Mouse (Mus musculus) hindbrain, embryonic 12.5 days (tissue): Measurements from ENCODE around the gene Cd207. TPM values are rescaled to one million over a fixed set of nuclear protein-coding genes. Genes with fewer than 3 reads are reported as not detected.

ENCODE experiments used
- ATAC-seq: fragments of 200-750 bp; cut with Nextera tagmentation; 2 replicates; pipeline ENCODE4 v1.8.0; 2017; ENCODE audit warnings: moderate TSS enrichment; ENCODE audit not compliant: low FRiP score
- H3K27ac ChIP-seq: fragments of 300-500 bp; sonication (generic); 2 replicates; pipeline ENCODE4 v1.5.1; 2016; ENCODE audit warnings: mild to moderate bottlenecking
- H3K27me3 ChIP-seq: fragments of 300-500 bp; sonication (generic); 2 replicates; pipeline ENCODE4 v1.6.1; 2016; ENCODE audit warnings: mild to moderate bottlenecking
- H3K36me3 ChIP-seq: fragments of 300-500 bp; sonication (generic); 2 replicates; pipeline ENCODE4 v1.6.1; 2016; ENCODE audit warnings: mild to moderate bottlenecking
- H3K4me1 ChIP-seq: fragments of 300-500 bp; sonication (generic); 2 replicates; pipeline ENCODE4 v1.6.1; 2016
- H3K4me2 ChIP-seq: fragments of 300-500 bp; sonication (generic); replicated peaks from 2 replicates; pipeline ENCODE4 v1.6.1; 2016; ENCODE audit warnings: mild to moderate bottlenecking
- H3K4me3 ChIP-seq: fragments of 300-500 bp; sonication (generic); 2 replicates; pipeline ENCODE4 v1.5.1; 2016; ENCODE audit warnings: mild to moderate bottlenecking
- H3K9ac ChIP-seq: fragments of 300-500 bp; sonication (generic); 2 replicates; pipeline ENCODE4 v1.6.1; 2016; ENCODE audit warnings: mild to moderate bottlenecking, moderate library complexity
- H3K9me3 ChIP-seq: fragments of 300-500 bp; sonication (generic); replicated peaks from 2 replicates; pipeline ENCODE4 v1.6.1; 2016; ENCODE audit warnings: mild to moderate bottlenecking
- WGBS: fragments of 180-500 bp; shearing (Covaris S2); methylation state at CpG from one replicate; pipeline ENCODE4 v1.1.7; 2016; 5-methylcytosine and 5-hydroxymethylcytosine counted together
- polyA plus RNA-seq: library from polyadenylated mRNA; unstranded; fragments of >200 nt; fragmentation: Nextera tagmentation; extraction: Ambion mirVana; gene quantifications from 2 replicates; pipeline ENCODE4 v1.2.1, GENCODE M21; 2016

Gene Cd207
- not detected in 2 replicates for polyA plus RNA-seq

DNA sequence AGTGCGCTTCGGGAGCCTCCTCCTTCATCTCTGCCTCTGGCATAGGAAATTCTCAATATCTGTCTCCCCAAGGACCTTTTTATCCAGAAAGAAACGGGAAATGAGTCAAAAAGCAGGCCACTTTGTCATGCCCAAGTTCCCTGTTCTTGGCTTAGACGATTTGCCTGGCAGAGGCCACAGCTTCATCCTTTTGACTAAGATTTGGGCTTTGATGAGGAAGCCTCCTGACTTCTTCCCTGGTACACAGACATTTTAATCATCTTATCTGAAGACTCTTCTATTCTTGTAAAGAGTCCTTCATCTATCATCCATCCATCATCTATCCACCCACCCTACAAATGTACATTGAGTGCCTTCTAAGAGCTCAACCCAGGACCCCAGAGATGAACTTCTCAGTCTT is at the start of gene Cd207:
Gene Cd207 (minus strand): TSS at position 101 of the 400 bp plus-strand sequence.
- Histone ChIP-seq H3K4me2 (no peak within 1 kb of the TSS), H3K36me3 (no peaks in the 10 kb centered on the region), H3K4me1 (no peaks in the 10 kb centered on the region), H3K9me3 (no peaks in the 10 kb centered on the region), H3K9ac (no peak within 1 kb of the TSS), H3K27me3 (peaks cover 9% of the 10 kb centered on the region), H3K4me3 (no peak within 1 kb of the TSS), H3K27ac (no peak within 1 kb of the TSS)
- ATAC-seq = no peak
- 77% methylated on average over 4 of the region's 4 CpGs for WGBS

DNA sequence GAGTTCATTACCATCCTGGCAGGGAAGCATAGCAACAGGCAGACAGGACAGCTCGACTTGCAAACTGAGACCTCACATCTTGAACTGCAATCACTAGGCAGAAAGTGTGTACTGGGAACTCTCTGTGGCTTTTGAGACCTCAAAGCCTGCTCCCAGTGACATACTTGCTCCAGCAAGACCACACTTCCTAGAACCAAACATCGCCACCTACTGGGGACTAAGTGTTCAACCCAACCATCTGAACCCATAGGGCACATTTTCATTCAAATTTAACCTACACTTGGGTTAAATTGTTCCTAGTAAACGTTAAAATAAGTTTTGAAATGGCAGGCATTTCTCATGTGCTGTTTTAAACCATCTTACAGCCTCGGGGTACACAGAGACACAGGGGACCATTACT is 49.5 kb upstream of the Cd207 start:
- 41% methylated on average over 4 of the region's 4 CpGs for WGBS
- peaks cover 45% of the 10 kb centered on the region for H3K27me3 ChIP-seq

DNA sequence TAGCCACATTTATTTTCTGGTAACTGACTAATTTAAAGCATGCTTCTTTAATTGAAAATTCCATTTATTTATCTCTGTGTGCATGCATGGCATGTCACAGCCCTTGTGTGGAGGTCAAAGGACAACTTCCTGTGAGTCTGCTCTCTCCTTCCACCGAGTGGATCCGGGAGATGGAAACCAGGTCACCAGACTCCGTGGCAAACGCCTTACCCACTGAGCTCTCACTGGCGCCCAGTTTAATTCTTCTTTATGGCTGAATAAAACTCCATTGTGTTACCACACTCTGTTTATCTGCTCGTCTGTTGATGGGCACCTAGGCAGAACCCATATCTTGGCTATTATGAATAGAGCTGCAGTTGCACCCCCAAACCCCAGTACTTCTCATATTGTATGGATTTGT is 44.9 kb upstream of the Cd207 start:
- no peak overlapping the region for H3K4me2 ChIP-seq
- H3K4me1 ChIP-seq = no peaks in the 10 kb centered on the region
- no peak overlapping the region for H3K4me3 ChIP-seq
- no peak overlapping the region for H3K27ac ChIP-seq
- WGBS = 30% methylated on average over 6 of the region's 6 CpGs
- peaks cover 74% of the 10 kb centered on the region for H3K27me3 ChIP-seq
- ATAC-seq = no peak
- H3K9ac ChIP-seq = no peak overlapping the region
- no peaks in the 10 kb centered on the region for H3K36me3 ChIP-seq
- H3K9me3 ChIP-seq = no peaks in the 10 kb centered on the region

More for the DNA sequence above, 49.5 kb upstream of the Cd207 start:
- H3K4me1 ChIP-seq = no peaks in the 10 kb centered on the region
- H3K36me3 ChIP-seq = no peaks in the 10 kb centered on the region
- H3K27ac ChIP-seq = no peak overlapping the region
- H3K9ac ChIP-seq = no peak overlapping the region
- no peak for ATAC-seq
- H3K4me2 ChIP-seq = no peak overlapping the region
- H3K9me3 ChIP-seq = no peaks in the 10 kb centered on the region
- no peak overlapping the region for H3K4me3 ChIP-seq

DNA sequence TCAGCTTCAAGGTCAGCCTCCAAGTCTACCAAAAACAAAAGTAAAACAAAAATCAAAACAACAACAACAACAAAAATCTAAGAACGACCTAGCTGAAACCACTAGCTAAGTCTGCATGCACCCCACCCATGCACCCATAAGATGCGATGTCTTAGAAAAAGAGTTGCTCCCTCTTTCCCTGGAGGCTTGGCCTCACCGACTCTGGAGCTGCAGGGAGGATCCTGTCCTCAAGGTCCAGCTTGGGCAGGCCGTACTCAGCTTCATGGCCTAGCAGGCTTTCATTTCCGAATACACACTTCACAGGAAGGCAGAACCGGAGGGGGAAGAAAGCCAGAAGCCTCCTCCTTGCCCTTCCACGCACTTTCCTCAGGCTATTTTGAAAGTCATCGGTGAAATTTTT is 39.4 kb upstream of the Cd207 start:
- 1% methylated on average over 8 of the region's 8 CpGs for WGBS
- no peak overlapping the region for H3K4me2 ChIP-seq
- ATAC-seq = no peak
- no peak overlapping the region for H3K27ac ChIP-seq
- no peaks in the 10 kb centered on the region for H3K36me3 ChIP-seq
- H3K9ac ChIP-seq = no peak overlapping the region
- peaks cover 97% of the 10 kb centered on the region for H3K27me3 ChIP-seq
- H3K9me3 ChIP-seq = no peaks in the 10 kb centered on the region
- no peak overlapping the region for H3K4me3 ChIP-seq
- H3K4me1 ChIP-seq = peaks cover 1% of the 10 kb centered on the region

DNA sequence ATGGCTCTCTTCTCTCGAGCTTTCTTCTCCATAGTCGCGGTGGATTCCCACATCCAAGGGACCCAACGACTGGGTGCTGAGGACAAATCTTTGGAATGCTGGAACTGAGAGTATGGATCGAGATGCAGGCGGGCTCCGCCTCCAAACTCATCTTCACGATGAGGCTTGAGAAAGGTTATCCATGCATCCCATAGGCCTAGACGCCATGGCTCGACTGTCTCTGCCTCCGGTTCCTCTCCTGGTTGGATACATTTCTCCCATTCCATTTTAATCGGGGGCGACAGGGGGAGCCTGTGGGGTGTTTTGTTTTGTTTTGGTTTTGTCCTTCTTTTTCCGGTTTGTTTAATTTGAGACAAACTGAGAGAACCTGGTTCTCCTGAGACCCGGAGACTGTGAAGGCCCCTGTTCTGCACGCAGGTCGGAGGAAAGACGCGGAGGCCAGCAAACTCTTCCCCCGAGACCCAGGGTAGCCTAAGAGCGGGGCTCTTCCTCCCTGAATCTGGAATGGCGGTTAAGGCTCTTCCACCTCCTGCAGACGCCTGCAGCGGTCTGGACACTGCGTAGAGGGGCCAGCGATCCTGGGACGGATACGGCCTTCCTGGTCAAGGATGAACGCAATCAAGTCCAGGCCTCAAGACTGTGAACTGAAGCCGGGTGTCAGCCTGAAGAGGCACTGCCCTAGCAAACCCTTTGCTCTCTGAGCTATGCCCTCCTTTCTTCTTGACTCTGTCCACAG is 38.0 kb upstream of the Cd207 start:
- no peak overlapping the region for H3K27ac ChIP-seq
- H3K4me1 ChIP-seq = peaks cover 15% of the 10 kb centered on the region
- peaks cover 97% of the 10 kb centered on the region for H3K27me3 ChIP-seq
- no peaks in the 10 kb centered on the region for H3K9me3 ChIP-seq
- no peak overlapping the region for H3K4me3 ChIP-seq
- no peak overlapping the region for H3K4me2 ChIP-seq
- no peak overlapping the region for H3K9ac ChIP-seq
- no peaks in the 10 kb centered on the region for H3K36me3 ChIP-seq
- WGBS = 1% methylated on average over 30 of the region's 30 CpGs
- ATAC-seq = no peak

DNA sequence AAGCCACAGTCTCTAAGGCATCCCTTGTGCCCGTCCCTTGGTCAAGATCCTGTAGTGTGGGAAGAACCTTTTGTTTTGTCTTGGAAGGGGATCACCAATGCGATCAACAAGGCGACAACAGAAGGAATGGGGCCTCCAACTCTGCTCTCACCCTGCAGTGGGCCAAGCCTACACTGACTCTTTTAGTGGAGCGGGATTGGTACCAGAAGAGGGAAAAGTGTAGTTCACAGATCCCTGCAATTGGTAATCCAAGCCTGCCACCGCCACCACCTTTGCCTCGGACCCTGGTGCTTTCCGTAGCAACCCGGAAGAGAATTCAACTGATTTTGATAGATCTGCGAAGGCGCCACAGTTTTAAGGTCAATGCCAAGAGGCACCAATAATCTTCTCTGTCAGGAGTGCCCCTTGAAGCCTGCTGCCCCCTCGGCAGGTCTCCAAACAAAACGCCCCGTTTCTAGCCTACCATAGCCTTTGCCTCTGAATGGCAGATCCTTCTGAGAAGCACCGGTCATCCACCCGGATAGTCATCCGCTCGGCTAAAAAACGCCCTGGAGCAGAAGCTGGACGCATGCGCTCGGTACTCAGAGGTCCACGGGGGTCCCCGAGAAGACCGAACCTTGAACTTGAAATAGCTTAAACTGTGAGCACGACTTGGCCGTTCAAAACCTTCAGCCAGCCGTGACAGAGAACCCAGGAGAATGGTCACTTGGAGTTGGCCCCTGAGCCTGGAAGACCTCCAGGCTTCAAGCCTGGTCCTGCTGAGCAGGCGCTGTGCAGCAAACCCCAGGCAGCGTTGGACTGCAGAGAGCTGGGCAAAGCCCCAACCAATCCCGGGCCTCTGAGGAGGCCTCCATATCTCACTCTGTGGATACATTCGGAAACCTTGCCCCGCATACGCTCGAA is 36.8 kb upstream of the Cd207 start:
- H3K4me1 ChIP-seq = peaks cover 19% of the 10 kb centered on the region
- H3K4me3 ChIP-seq = no peak overlapping the region
- H3K9ac ChIP-seq = no peak overlapping the region
- H3K36me3 ChIP-seq = no peaks in the 10 kb centered on the region
- no peak overlapping the region for H3K4me2 ChIP-seq
- no peaks in the 10 kb centered on the region for H3K9me3 ChIP-seq
- under 1% methylated on average over 34 of the region's 34 CpGs for WGBS
- H3K27ac ChIP-seq = no peak overlapping the region
- no peak for ATAC-seq
- H3K27me3 ChIP-seq = peaks cover 97% of the 10 kb centered on the region

DNA sequence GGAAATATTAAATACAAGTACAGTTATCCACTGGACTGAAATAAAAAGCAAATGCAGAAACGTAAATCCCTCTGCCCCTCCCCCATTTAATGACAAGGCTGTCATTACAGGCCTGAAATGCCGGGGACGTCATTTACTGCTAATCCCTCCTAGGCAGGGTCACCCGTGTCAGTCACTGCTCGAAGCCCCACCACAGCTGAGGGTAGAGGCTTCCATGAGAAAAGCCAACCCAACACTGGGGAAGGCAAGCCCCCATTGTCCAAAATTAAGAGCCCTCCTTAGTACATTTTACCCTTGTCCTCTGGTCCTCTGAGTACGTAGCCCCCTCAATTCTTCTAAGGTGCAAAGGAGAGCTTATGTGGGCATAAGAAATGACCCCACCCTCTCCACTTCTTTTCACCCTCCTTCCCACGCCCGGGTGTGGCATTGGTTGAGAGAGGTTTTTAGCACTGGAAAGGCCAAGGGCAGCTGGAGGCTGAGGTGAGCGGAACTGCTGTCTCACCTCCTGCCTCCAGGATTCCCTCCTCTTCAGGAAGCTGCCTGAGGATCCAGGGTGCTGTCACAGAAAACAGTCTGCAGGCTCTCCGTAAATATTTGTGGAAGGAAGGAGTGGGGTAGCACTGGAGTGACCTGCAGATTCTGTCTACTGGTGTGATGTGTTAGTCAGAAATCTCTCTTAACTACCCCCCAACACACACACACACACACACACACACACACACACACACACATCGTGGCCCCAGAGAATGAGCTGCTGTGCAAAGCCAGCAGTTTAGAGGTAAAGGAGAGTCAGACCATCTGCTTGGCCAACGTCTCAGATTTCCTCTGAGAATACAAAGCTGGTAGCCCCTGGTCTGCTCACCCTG is 35.8 kb upstream of the Cd207 start:
- no peak overlapping the region for H3K9ac ChIP-seq
- H3K4me3 ChIP-seq = no peak overlapping the region
- WGBS = 1% methylated on average over 12 of the region's 12 CpGs
- no peak for ATAC-seq
- no peaks in the 10 kb centered on the region for H3K9me3 ChIP-seq
- H3K27ac ChIP-seq = no peak overlapping the region
- no peak overlapping the region for H3K4me2 ChIP-seq
- H3K36me3 ChIP-seq = no peaks in the 10 kb centered on the region
- H3K27me3 ChIP-seq = peaks cover 97% of the 10 kb centered on the region
- peaks cover 19% of the 10 kb centered on the region for H3K4me1 ChIP-seq

DNA sequence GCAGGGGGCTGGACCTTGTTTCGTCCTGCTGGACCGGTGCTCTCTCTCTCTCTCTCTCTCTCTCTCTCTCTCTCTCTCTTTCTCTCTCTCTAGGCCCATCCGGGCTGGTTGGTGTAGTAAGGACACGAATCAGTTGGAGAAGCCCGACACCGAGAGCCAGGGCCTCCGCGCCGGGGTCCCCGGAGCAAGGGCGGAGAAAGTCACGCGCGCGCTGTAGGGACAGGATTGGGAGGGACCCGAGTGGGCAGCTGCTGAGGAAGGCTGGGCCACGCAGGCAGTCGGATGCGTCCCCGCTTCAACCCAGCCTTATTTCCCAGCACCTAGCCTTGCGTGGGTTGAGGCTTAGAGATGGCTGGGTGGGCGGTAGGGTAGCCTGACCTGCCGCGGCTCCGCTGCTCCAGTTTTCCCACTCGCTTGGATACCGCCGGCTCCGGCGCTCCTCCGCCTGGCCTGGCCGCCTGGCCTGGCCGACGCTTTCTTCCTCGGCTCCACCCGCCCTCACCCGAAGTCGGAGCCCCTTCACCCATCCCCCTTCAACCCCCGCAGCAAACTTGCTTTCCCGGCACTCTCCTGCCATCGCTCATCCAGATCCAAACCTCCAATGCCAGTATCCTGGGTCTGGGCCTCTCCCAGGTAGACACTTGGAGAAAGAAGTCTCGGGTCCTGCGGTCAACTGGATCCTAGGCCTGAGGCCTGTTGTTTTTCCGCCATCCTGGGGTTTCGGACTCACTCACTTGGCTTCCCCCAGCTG is 34.2 kb upstream of the Cd207 start:
- H3K9me3 ChIP-seq = no peaks in the 10 kb centered on the region
- no peaks in the 10 kb centered on the region for H3K36me3 ChIP-seq
- H3K27ac ChIP-seq = no peak overlapping the region
- peak overlapping the region; percentile 61 for H3K4me2 ChIP-seq
- ATAC-seq = no peak; the same call in 1 of the 2 replicates
- H3K4me1 ChIP-seq = peaks cover 19% of the 10 kb centered on the region
- H3K9ac ChIP-seq = no peak overlapping the region
- H3K4me3 ChIP-seq = peak overlapping the region; percentile 37
- H3K27me3 ChIP-seq = peaks cover 97% of the 10 kb centered on the region
- WGBS = under 1% methylated on average over 44 of the region's 45 CpGs

DNA sequence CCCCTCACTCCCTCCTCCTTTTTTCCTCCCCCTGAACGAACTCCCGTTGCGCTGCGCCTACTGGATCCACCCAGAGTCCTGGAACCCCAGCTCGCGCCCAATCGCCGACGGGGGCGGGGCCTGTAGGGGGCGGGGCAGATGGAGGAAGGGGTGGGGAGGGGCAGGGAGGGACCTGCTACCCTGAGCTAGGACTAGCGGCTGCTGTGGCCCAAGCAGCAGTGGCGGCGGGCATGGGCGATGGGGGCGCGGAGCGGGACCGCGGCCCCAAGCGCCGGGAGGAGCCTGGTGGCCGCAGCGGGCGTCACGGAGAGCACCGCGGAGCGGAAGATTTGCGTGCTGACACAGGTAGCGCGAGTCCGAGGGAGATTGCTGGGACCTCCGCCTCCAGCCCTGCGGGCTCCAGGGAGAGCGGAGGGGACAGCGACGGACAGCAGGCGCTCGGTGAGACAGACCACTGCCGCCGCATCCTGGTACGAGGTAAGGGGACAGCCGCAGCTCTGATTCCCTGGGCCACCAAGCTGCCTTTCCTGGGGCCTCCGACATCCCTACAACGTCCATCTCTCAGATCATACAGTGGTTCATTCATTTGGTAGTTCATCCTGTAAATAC is 33.5 kb upstream of the Cd207 start, which contains the start of gene Vax2:
Gene Vax2 (plus strand): TSS at position 198 of the 609 bp plus-strand sequence.
- Histone ChIP-seq H3K4me2 (peak within 1 kb of the TSS; percentile 61), H3K9me3 (no peaks in the 10 kb centered on the region), H3K36me3 (no peaks in the 10 kb centered on the region), H3K9ac (0 out of 2 replicates have a peak within 1 kb of the TSS, but pooled peaks have one; percentile 44), H3K4me3 (peak within 1 kb of the TSS; percentile 37), H3K27ac (no peak within 1 kb of the TSS), H3K27me3 (peaks cover 99% of the 10 kb centered on the region), H3K4me1 (peaks cover 19% of the 10 kb centered on the region)
- peak; percentile 86 for ATAC-seq
- WGBS = 1% methylated on average over 42 of the region's 46 CpGs

DNA sequence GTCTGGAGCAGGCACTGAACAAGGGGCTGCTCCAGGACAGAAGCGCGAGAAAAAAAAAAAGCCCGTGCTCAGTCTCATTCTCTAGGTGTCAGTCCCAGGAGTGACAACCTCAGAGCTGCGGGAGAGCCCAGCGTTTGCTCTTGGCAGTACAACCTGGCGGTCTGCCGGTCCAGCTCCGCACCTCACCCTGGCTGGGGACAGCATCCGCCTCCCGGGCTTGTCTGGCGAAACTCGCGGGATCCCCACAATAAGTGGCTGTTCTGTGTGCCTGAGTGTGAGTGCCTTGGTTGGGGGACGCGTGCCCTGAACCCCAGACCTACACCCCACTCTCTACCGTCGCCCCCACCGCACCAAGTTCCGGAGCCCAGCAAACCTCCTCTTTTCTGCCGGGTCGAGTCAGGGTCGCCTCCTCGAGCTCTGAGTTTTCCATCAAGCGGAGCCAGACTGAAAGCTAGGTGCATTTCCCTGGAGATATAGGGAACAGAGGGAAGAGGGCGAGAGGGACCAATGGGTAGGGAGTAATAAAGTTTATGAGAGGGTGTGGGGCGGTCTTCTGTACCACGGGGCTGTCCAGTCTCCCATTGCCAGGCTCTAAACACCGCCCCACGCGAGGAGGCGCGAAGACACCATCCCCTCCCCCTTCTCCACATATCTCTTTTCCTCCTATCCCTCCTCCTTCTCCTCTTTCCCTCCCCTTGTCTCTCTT is 32.9 kb upstream of the Cd207 start:
- no peak overlapping the region for H3K27ac ChIP-seq
- peaks cover 99% of the 10 kb centered on the region for H3K27me3 ChIP-seq
- H3K4me2 ChIP-seq = peak overlapping the region; percentile 61

More for the DNA sequence above, 32.9 kb upstream of the Cd207 start:
- peak overlapping the region; percentile 37 for H3K4me3 ChIP-seq
- H3K9me3 ChIP-seq = no peaks in the 10 kb centered on the region
- WGBS = under 1% methylated on average over 32 of the region's 32 CpGs
- H3K4me1 ChIP-seq = peaks cover 19% of the 10 kb centered on the region
- ATAC-seq = peak; percentile 62
- no peak overlapping the region for H3K9ac ChIP-seq
- H3K36me3 ChIP-seq = no peaks in the 10 kb centered on the region
